Mouse (Mus musculus) liver, embryonic 11.5 days (tissue): ENCODE results near the gene Fkbp4. TPM values are rescaled to one million over a fixed set of nuclear protein-coding genes. Genes with fewer than 3 reads are reported as not detected.

Source experiments
- ATAC-seq: fragments of 200-750 bp; cut with Nextera tagmentation; replicated peaks from 2 replicates; pipeline ENCODE4 v1.8.0; 2017; ENCODE audit warnings: moderate number of reproducible peaks, mild to moderate bottlenecking, moderate TSS enrichment, moderate library complexity; ENCODE audit not compliant: low FRiP score
- DNase-seq: peaks from one replicate; pipeline ENCODE4 v3.0.0-alpha.2; 2017; ENCODE audit warnings: low spot score
- H3K27ac ChIP-seq: fragments of 300-500 bp; sonication (generic); 2 replicates; pipeline ENCODE4 v1.5.1; 2014; ENCODE audit warnings: mild to moderate bottlenecking, low read depth, low read length, control low read depth
- H3K27me3 ChIP-seq: fragments of 300-500 bp; sonication (generic); replicated peaks from 2 replicates; pipeline ENCODE4 v1.6.1; 2014; ENCODE audit warnings: low read length, mixed read lengths; ENCODE audit not compliant: control insufficient read depth, insufficient read depth
- H3K36me3 ChIP-seq: fragments of 300-500 bp; sonication (generic); 2 replicates; pipeline ENCODE4 v1.6.1; 2014; ENCODE audit warnings: mild to moderate bottlenecking, low read length, moderate library complexity, mixed read lengths; ENCODE audit not compliant: control insufficient read depth, insufficient read depth
- H3K4me1 ChIP-seq: fragments of 300-500 bp; sonication (generic); replicated peaks from 2 replicates; pipeline ENCODE4 v1.6.1; 2014; ENCODE audit warnings: low read length, mixed read lengths; ENCODE audit not compliant: control insufficient read depth, insufficient read depth
- H3K4me2 ChIP-seq: fragments of 300-500 bp; sonication (generic); 2 replicates; pipeline ENCODE4 v1.6.1; 2014; ENCODE audit warnings: mild to moderate bottlenecking, control low read depth, moderate library complexity
- H3K4me3 ChIP-seq: fragments of 300-500 bp; sonication (generic); 2 replicates; pipeline ENCODE4 v1.5.1; 2014; ENCODE audit warnings: low read depth, low read length, control low read depth
- H3K9ac ChIP-seq: fragments of 300-500 bp; sonication (generic); 2 replicates; pipeline ENCODE4 v1.6.1; 2014; ENCODE audit warnings: low read depth, low read length, control low read depth
- H3K9me3 ChIP-seq: fragments of 300-500 bp; sonication (generic); 2 replicates; pipeline ENCODE4 v1.6.1; 2016; ENCODE audit warnings: low read length, inconsistent platforms, mixed read lengths; ENCODE audit not compliant: control insufficient read depth
- WGBS: fragments of 180-500 bp; shearing (Covaris S2); extraction: QIAGEN DNeasy Blood & Tissue Kit; methylation state at CpG from one replicate; pipeline ENCODE4 v1.1.7; 2014; 5-methylcytosine and 5-hydroxymethylcytosine counted together
- polyA plus RNA-seq: library from polyadenylated mRNA; unstranded; fragments of >200 nt; fragmentation: Nextera tagmentation; extraction: Ambion mirVana; gene quantifications from 2 replicates; pipeline ENCODE4 v1.2.1, GENCODE M21; 2014

Fkbp4 gene
- polyA plus RNA-seq, 1 experiment from 2014 or later: 541 TPM

- Histone ChIP-seq H3K36me3 (peaks cover 2% of the 10 kb centered on the region; the same call in 1 of the 2 replicates), H3K9ac (no peak overlapping the region), H3K4me3 (no peak overlapping the region), H3K27ac (no peak overlapping the region), H3K4me2 (no peak overlapping the region), H3K9me3 (no peaks in the 10 kb centered on the region), H3K27me3 (no peaks in the 10 kb centered on the region), H3K4me1 (peaks cover 6% of the 10 kb centered on the region; the same call in 1 of the 2 replicates)
- WGBS: 78% methylated on average over 2 of the region's 2 CpGs
- DNase-seq: no peak
- ATAC-seq: no peak
Observed at GRCm38 (mm10) chr6:128421036-128421435, 17.4 kb downstream of the Fkbp4 start.

- 84% methylated on average over 1 of the region's 1 CpGs for WGBS
- H3K9me3 ChIP-seq: no peaks in the 10 kb centered on the region
- H3K4me3 ChIP-seq: no peak overlapping the region
- DNase-seq: no peak
- no peak for ATAC-seq
- no peaks in the 10 kb centered on the region for H3K4me1 ChIP-seq
- no peak overlapping the region for H3K27ac ChIP-seq
- H3K4me2 ChIP-seq: no peak overlapping the region
- H3K27me3 ChIP-seq: no peaks in the 10 kb centered on the region
- no peak overlapping the region for H3K9ac ChIP-seq
- peaks cover 7% of the 10 kb centered on the region; the same call in 1 of the 2 replicates for H3K36me3 ChIP-seq
Observed at GRCm38 (mm10) chr6:128418076-128418475, 20.4 kb downstream of the Fkbp4 start.

GRCm38 (mm10) chr6:128416169-128416568, 22.3 kb downstream of the Fkbp4 start:
- H3K9me3 ChIP-seq: no peaks in the 10 kb centered on the region
- no peak overlapping the region for H3K27ac ChIP-seq
- H3K27me3 ChIP-seq: no peaks in the 10 kb centered on the region
- 82% methylated on average over 5 of the region's 5 CpGs for WGBS
- peaks cover 17% of the 10 kb centered on the region for H3K36me3 ChIP-seq
- no peak overlapping the region for H3K4me2 ChIP-seq
- no peak for DNase-seq
- no peak overlapping the region for H3K9ac ChIP-seq
- no peak for ATAC-seq
- H3K4me3 ChIP-seq: no peak overlapping the region
- H3K4me1 ChIP-seq: no peaks in the 10 kb centered on the region

GRCm38 (mm10) chr6:128411115-128411514, 27.4 kb downstream of the Fkbp4 start:
- Histone ChIP-seq H3K4me1 (no peaks in the 10 kb centered on the region), H3K4me3 (no peak overlapping the region), H3K27me3 (no peaks in the 10 kb centered on the region), H3K27ac (no peak overlapping the region), H3K36me3 (peaks cover 34% of the 10 kb centered on the region), H3K9me3 (no peaks in the 10 kb centered on the region), H3K4me2 (no peak overlapping the region), H3K9ac (no peak overlapping the region)
- ATAC-seq: peak; percentile 62
- 18% methylated on average over 3 of the region's 3 CpGs for WGBS
- peak; percentile 73 for DNase-seq

GRCm38 (mm10) chr6:128410305-128410704, 28.2 kb downstream of the Fkbp4 start:
- H3K4me2 ChIP-seq: no peak overlapping the region
- DNase-seq (no peak), ATAC-seq (no peak)
- H3K27me3 ChIP-seq: no peaks in the 10 kb centered on the region
- H3K27ac ChIP-seq: no peak overlapping the region
- H3K9ac ChIP-seq: no peak overlapping the region
- no peaks in the 10 kb centered on the region for H3K4me1 ChIP-seq
- H3K4me3 ChIP-seq: no peak overlapping the region
- H3K36me3 ChIP-seq: peaks cover 31% of the 10 kb centered on the region
- H3K9me3 ChIP-seq: no peaks in the 10 kb centered on the region
- WGBS: 92% methylated on average over 13 of the region's 13 CpGs

GRCm38 (mm10) chr6:128408544-128409125, 29.8 kb downstream of the Fkbp4 start:
- no peaks in the 10 kb centered on the region for H3K4me1 ChIP-seq
- H3K27ac ChIP-seq: no peak overlapping the region
- peaks cover 31% of the 10 kb centered on the region for H3K36me3 ChIP-seq
- no peak overlapping the region for H3K4me3 ChIP-seq
- H3K27me3 ChIP-seq: no peaks in the 10 kb centered on the region
- no peak for DNase-seq
- 87% methylated on average over 7 of the region's 7 CpGs for WGBS
- H3K9me3 ChIP-seq: no peaks in the 10 kb centered on the region
- ATAC-seq: no peak
- H3K4me2 ChIP-seq: no peak overlapping the region
- H3K9ac ChIP-seq: no peak overlapping the region

GRCm38 (mm10) chr6:128404708-128405107, 33.8 kb downstream of the Fkbp4 start:
- Histone ChIP-seq H3K9ac (no peak overlapping the region), H3K36me3 (peaks cover 7% of the 10 kb centered on the region), H3K27ac (no peak overlapping the region), H3K4me2 (no peak overlapping the region), H3K4me3 (no peak overlapping the region), H3K9me3 (no peaks in the 10 kb centered on the region), H3K27me3 (no peaks in the 10 kb centered on the region), H3K4me1 (no peaks in the 10 kb centered on the region)
- WGBS: 73% methylated on average over 5 of the region's 5 CpGs
- no peak for ATAC-seq
- DNase-seq: no peak

- Histone ChIP-seq H3K9me3 (no peaks in the 10 kb centered on the region), H3K27ac (no peak overlapping the region), H3K27me3 (no peaks in the 10 kb centered on the region), H3K36me3 (no peaks in the 10 kb centered on the region), H3K9ac (no peak overlapping the region), H3K4me3 (no peak overlapping the region), H3K4me2 (peak overlapping the region; percentile 36), H3K4me1 (no peaks in the 10 kb centered on the region)
- peak; percentile 32; the same call in 1 of the 2 replicates for ATAC-seq
- DNase-seq: peak; percentile 39
- WGBS: 64% methylated on average over 21 of the region's 21 CpGs
Observed at GRCm38 (mm10) chr6:128399421-128400185, 38.9 kb downstream of the Fkbp4 start.

- WGBS: 72% methylated on average over 3 of the region's 3 CpGs
- no peak within 1 kb of the TSS for H3K4me3 ChIP-seq
Observed at GRCm38 (mm10) chr6:128398996-128399395, 39.5 kb downstream of the Fkbp4 start, which contains the start of gene Nrip2. TSS of gene Nrip2 (plus strand) at chr6:128399296.

More at GRCm38 (mm10) chr6:128398996-128399395, 39.5 kb downstream of the Fkbp4 start, which contains the start of gene Nrip2:
- Histone ChIP-seq H3K9me3 (no peaks in the 10 kb centered on the region), H3K27me3 (no peaks in the 10 kb centered on the region), H3K9ac (no peak within 1 kb of the TSS), H3K4me2 (peak within 1 kb of the TSS; percentile 36), H3K36me3 (no peaks in the 10 kb centered on the region), H3K27ac (peak within 1 kb of the TSS; percentile 11; the same call in 1 of the 2 replicates), H3K4me1 (no peaks in the 10 kb centered on the region)
- no peak for DNase-seq
- ATAC-seq: no peak
